Mouse (Mus musculus) left cerebral cortex, postnatal 4 days (tissue): Measurements from ENCODE around the gene Stox2. TPM values are rescaled to one million over a fixed set of nuclear protein-coding genes. Genes with fewer than 3 reads are reported as not detected.

Experiments
- total RNA-seq, 2 experiments: library from RNA; stranded (reverse); gene quantifications; 2 replicates each; pipeline ENCODE4 v1.2.3; 2021

The Stox2 gene
- total RNA-seq, 2 experiments from 2014 or later, result 118 to 122 TPM

Other genes with a start within 250 kb of the Stox2 start
- gene Trappc11, start 87.1 kb upstream of the Stox2 start, total RNA-seq, result 10 to 100 TPM; 49.7 to 51.0 TPM
- 10 to 100 TPM; 26.8 to 29.5 TPM for gene Rwdd4a, start 87.3 kb upstream of the Stox2 start, total RNA-seq
- gene Ing2, start 229.2 kb upstream of the Stox2 start, total RNA-seq, result 10 to 100 TPM; 25.3 to 26.1 TPM